Mouse (Mus musculus) liver, embryonic 14.5 days (tissue): ENCODE results near the gene AY761185. TPM values are rescaled to one million over a fixed set of nuclear protein-coding genes. Genes with fewer than 3 reads are reported as not detected.
"Not testable (repeated sequence)": the region's sequence is repeated elsewhere in the genome, so short reads cannot be mapped to it uniquely, and the experiment has no call there.

Experiments used
- ATAC-seq: fragments of 200-750 bp; cut with Nextera tagmentation; 2 replicates; pipeline ENCODE4 v1.8.0; 2017; ENCODE audit warnings: moderate number of reproducible peaks, mild to moderate bottlenecking, moderate library complexity; ENCODE audit not compliant: insufficient read depth
- DNase-seq, 3 experiments: peaks; one replicate each; pipeline ENCODE4 v3.0.0-alpha.2; 2012 to 2013; ENCODE audit warnings: low read depth in 3 of 3, low spot score in 3 of 3
- H3K27ac ChIP-seq: fragments of 300-500 bp; sonication (generic); 2 replicates; pipeline ENCODE4 v1.5.1; 2014; ENCODE audit warnings: moderate library complexity, mild to moderate bottlenecking, control low read depth, inconsistent platforms
- H3K27me3 ChIP-seq: fragments of 300-500 bp; sonication (generic); 2 replicates; pipeline ENCODE4 v1.6.1; 2014; ENCODE audit warnings: mild to moderate bottlenecking, low read length, moderate library complexity; ENCODE audit not compliant: control insufficient read depth, insufficient read depth
- H3K36me3 ChIP-seq: fragments of 300-500 bp; sonication (generic); replicated peaks from 2 replicates; pipeline ENCODE4 v1.6.1; 2014; ENCODE audit warnings: low read depth; ENCODE audit not compliant: control insufficient read depth, insufficient read depth
- H3K4me1 ChIP-seq, 2 experiments: fragments of 200-500 bp in 1 of 2; fragments of 300-500 bp in 1 of 2; sonication (generic) in 1 of 2; replicated peaks; 2 replicates each; pipeline ENCODE4 v1.6.1; 2012 to 2014; ENCODE audit warnings: antibody characterized with exemption in 1 of 2, inconsistent platforms in 1 of 2, low read length in 1 of 2; ENCODE audit not compliant: control insufficient read depth in 2 of 2, insufficient read depth in 2 of 2
- H3K4me2 ChIP-seq: fragments of 300-500 bp; sonication (generic); 2 replicates; pipeline ENCODE4 v1.6.1; 2014; ENCODE audit warnings: low read depth, mild to moderate bottlenecking, control low read depth, moderate library complexity
- H3K4me3 ChIP-seq, 2 experiments: fragments of 200-500 bp in 1 of 2; fragments of 300-500 bp in 1 of 2; sonication (generic) in 1 of 2; 2 replicates each; pipeline ENCODE4 v1.5.1; 2012 to 2014; ENCODE audit warnings: low read depth in 2 of 2, low read length in 2 of 2, mild to moderate bottlenecking in 2 of 2, control low read depth in 1 of 2, inconsistent platforms in 1 of 2, moderate library complexity in 1 of 2; ENCODE audit not compliant: insufficient read depth in 1 of 2
- H3K9ac ChIP-seq: fragments of 300-500 bp; sonication (generic); replicated peaks from 2 replicates; pipeline ENCODE4 v1.6.1; 2014; ENCODE audit warnings: mild to moderate bottlenecking, control low read depth, moderate library complexity
- H3K9me3 ChIP-seq: fragments of 300-500 bp; sonication (generic); 2 replicates; pipeline ENCODE4 v1.6.1; 2016; ENCODE audit warnings: low read length, mixed read lengths; ENCODE audit not compliant: control insufficient read depth
- CTCF ChIP-seq: IDR thresholded peaks from 2 replicates; pipeline ENCODE4 v1.5.1; 2016; ENCODE audit warnings: antibody characterized with exemption, low read depth, control low read depth
- EP300 ChIP-seq: IDR thresholded peaks from 2 replicates; pipeline ENCODE4 v1.6.1; 2016; ENCODE audit warnings: antibody characterized with exemption, low read depth
- WGBS: fragments of 180-500 bp; shearing (Covaris S2); extraction: QIAGEN DNeasy Blood & Tissue Kit; methylation state at CpG from one replicate; pipeline ENCODE4 v1.1.7; 2014; ENCODE audit not compliant: insufficient replicate concordance; 5-methylcytosine and 5-hydroxymethylcytosine counted together
- polyA plus RNA-seq, 2 experiments: library from polyadenylated mRNA; depleted of rRNA in 1 of 2; stranded (reverse) in 1 of 2; unstranded in 1 of 2; fragments of >200 nt; fragmentation: Nextera tagmentation in 1 of 2; extraction: Ambion mirVana in 1 of 2; gene quantifications; 2 replicates each; pipeline versions ENCODE4 v1.2.1 to v1.2.3; 2012 to 2014

AY761185 gene
- not detected in 2 replicates for polyA plus RNA-seq (2012; rRNA removed)
- not detected in 2 replicates for polyA plus RNA-seq (2014; fragmentation: Nextera tagmentation; extraction: Ambion mirVana)

- no peaks in the 10 kb centered on the region for H3K27me3 ChIP-seq
- no peaks in the 10 kb centered on the region for H3K4me1 ChIP-seq
- H3K4me3 ChIP-seq, result no peak within 1 kb of the TSS
- 36% methylated on average over 3 of the region's 3 CpGs for WGBS
- no peak within 1 kb of the TSS for H3K4me2 ChIP-seq
- no peak within 1 kb of the TSS for H3K27ac ChIP-seq
- no peak for TF ChIP-seq CTCF
- TF ChIP-seq EP300, result no peak
- H3K36me3 ChIP-seq, result no peaks in the 10 kb centered on the region
- peaks cover 2% of the 10 kb centered on the region; the same call in 1 of the 2 replicates for H3K9me3 ChIP-seq
- no peak for DNase-seq
- no peak within 1 kb of the TSS for H3K9ac ChIP-seq
- ATAC-seq, result no peak
Measured at GRCm38 (mm10) chr8:20944610-20945009, at the start of gene AY761185. Gene AY761185 (minus strand): TSS chr8:20944710.

DNA sequence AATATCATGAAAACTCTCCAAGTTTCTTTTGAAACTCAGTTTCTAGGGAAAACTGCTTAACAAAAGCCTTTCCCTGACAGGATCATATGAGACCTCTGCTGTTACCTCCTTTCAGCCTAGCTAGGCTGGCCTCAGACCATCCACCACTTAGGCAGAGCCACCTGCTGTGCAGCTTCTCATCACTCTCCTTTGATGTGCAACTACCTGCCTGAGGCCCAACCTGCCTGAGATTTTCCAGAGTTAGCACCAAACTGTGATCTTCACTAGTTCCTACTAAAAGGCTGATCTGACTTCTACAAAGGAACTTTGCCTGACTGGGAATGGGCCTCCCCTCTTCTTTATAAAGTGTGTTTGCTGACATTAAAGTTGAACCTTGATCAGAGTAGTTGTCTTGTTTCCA is 49.5 kb upstream of the AY761185 start:
- not testable (repeated sequence) for H3K36me3 ChIP-seq, H3K4me1 ChIP-seq, H3K9me3 ChIP-seq, H3K4me2 ChIP-seq, H3K4me3 ChIP-seq, ATAC-seq, H3K27me3 ChIP-seq, DNase-seq, H3K9ac ChIP-seq, H3K27ac ChIP-seq

DNA sequence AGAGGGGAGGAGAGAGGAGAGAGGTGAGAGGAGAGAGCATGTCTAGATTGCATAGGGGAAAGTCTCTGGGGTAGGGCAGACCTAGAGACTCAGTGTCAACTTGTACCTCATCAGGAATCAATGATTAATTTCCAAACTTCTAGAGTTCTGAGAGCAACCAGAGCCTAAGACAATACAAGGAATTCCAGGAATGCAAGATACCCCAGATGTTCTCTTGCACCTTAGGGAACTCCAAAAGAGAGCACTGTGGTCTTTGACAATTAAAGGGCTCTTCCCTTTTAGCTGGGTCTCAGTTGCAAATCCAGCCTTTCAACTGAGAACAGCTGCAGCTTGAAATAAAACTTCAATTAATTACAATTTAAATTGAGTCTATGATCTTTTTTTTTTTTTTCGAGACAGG is 35.3 kb upstream of the AY761185 start:
- Histone ChIP-seq H3K4me3 (no peak overlapping the region), H3K27me3 (no peaks in the 10 kb centered on the region), H3K9ac (no peak overlapping the region), H3K4me2 (no peak overlapping the region), H3K36me3 (no peaks in the 10 kb centered on the region), H3K4me1 (no peaks in the 10 kb centered on the region), H3K9me3 (no peaks in the 10 kb centered on the region), H3K27ac (no peak overlapping the region)
- no peak for TF ChIP-seq CTCF
- no peak for TF ChIP-seq EP300
- WGBS, result 13% methylated on average over 1 of the region's 1 CpGs
- DNase-seq (no peak), ATAC-seq (no peak)

GRCm38 (mm10) chr8:20964531-20964930 is 20.0 kb upstream of the AY761185 start:
- 41% methylated on average over 2 of the region's 2 CpGs for WGBS
- no peaks in the 10 kb centered on the region for H3K36me3 ChIP-seq

DNA sequence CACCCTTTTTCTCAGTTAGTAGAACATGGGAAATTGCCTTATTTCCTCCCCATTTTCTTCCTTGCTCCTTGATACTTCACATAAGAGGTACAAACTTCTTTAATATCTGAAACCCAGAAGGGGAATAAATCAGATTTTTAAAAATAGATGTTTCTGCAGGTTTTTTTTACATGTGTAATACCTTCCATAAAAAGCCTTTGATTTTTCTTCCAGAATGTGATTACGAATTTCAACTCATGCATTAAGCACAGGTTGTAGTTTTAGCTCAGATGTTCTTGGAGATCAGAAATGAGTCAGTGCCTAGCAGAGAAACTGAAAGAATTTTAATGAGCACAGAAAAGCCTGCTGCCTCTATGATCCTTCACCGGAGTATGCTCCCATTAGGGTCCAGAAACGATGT is 22.5 kb downstream of the AY761185 start, which contains the start of gene Gm6040:
Gene Gm6040, minus strand, starts transcription at position 101 of the 400 bp plus-strand sequence.
- WGBS, result 53% methylated on average over 3 of the region's 3 CpGs
- no peaks in the 10 kb centered on the region for H3K9me3 ChIP-seq
- no peak within 1 kb of the TSS for H3K27ac ChIP-seq
- DNase-seq (no peak), ATAC-seq (no peak)
- TF ChIP-seq CTCF (no peak), EP300 (no peak)
- no peaks in the 10 kb centered on the region for H3K4me1 ChIP-seq
- no peaks in the 10 kb centered on the region for H3K36me3 ChIP-seq
- no peak within 1 kb of the TSS for H3K4me2 ChIP-seq
- no peak within 1 kb of the TSS for H3K4me3 ChIP-seq
- H3K27me3 ChIP-seq, result no peaks in the 10 kb centered on the region
- no peak within 1 kb of the TSS for H3K9ac ChIP-seq

More at GRCm38 (mm10) chr8:20964531-20964930, 20.0 kb upstream of the AY761185 start:
- TF ChIP-seq EP300 (no peak), CTCF (no peak)
- Histone ChIP-seq H3K9ac (no peak overlapping the region), H3K4me1 (no peaks in the 10 kb centered on the region), H3K4me2 (no peak overlapping the region), H3K9me3 (no peaks in the 10 kb centered on the region), H3K27ac (no peak overlapping the region), H3K4me3 (no peak overlapping the region), H3K27me3 (no peaks in the 10 kb centered on the region)
- ATAC-seq (no peak), DNase-seq (no peak)
